Mouse (Mus musculus) gonadal fat pad, adult 2 months (tissue): ENCODE measurements around the gene Prr29. TPM values are rescaled to one million over a fixed set of nuclear protein-coding genes. Genes with fewer than 3 reads are reported as not detected.
"Not testable (repeated sequence)": the region's sequence is repeated elsewhere in the genome, so short reads cannot be mapped to it uniquely, and the experiment has no call there.

Source experiments
- DNase-seq: peaks from one replicate; pipeline ENCODE4 v3.0.0-alpha.2; 2012; ENCODE audit warnings: low read depth
- polyA plus RNA-seq: library from polyadenylated mRNA; depleted of rRNA; stranded (reverse); fragments of >200 nt; gene quantifications from 2 replicates; pipeline ENCODE4 v1.2.3, GENCODE M21; 2012

Gene Prr29
- polyA plus RNA-seq, 1 experiment: 5.3 TPM

DNA sequence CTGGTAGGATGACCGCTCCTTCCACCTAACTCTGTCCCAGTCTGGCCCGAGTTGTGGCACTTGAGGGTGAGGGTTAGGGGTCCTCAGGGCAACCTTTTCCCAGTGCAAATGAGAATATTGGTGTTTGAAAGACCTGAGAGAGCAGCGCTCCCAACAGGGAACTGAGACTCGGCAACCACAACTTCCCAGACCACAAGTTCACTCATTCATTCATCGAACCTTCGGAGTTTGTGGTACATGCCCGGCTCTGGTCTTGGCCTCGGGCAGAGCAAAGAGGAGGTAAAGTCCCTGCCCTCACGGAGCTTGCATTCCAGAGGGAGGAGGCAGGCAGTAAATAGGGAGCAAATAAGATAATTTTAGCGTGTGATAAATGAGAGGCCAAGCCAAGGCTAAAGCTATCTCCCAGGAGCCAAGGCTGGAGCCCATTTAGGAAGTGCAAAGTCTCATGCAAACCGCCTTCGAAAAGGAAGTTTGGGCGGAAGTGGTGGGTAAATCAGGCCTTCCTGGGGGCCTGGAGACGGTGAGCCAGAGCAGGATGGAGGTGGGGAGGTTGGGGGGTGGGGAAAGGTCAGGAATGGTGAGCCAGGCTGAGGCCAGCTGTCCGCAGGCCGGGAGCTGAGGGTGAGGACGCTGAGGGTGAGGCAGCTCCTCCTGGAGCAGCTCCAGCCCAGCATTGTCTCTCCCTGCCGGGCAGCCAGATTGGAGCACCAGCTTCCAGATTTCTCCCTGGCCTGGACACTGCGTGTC is 9.7 kb upstream of the Prr29 start:
- DNase-seq: no peak

DNA sequence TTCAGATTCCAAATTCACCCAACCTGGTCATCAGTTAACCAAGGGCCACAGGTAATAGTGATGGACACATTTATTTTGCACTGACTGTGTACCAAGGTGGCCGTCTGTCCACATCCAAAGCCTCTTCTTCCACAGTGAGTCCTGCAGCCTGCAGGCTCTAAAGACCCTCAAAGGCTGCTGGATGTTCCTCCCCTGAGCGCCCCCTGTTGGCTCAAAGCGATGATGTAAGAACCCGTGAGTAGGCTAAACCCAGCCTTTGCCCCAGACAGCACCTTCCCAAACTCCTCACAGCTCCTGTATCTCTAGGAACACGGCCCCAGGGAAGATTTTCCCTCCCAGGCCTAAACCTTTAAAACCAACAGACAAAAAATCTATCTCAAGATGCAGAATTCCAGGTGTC is 5.9 kb upstream of the Prr29 start:
- DNase-seq: no peak

DNA sequence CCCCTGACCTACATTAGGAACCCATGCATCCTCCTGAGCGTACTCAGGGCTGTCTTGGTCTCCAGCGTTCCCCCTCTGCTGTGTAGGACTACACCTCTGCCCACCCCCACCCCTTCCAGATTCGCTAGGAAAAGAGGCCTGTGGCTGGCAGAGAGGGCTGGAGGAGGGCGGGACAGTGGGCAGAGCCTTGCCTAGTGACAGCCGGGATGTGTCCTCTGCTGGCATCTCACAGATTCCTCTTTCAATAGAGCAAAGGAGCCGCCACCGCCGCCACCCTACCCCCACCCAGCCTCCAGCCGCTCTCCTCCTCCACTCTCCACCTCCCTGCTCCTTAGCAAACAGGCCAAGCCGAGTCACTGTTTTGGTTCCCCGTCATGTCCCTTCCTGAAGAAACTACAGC is 560 bp upstream of the Prr29 start:
- DNase-seq: no peak

DNA sequence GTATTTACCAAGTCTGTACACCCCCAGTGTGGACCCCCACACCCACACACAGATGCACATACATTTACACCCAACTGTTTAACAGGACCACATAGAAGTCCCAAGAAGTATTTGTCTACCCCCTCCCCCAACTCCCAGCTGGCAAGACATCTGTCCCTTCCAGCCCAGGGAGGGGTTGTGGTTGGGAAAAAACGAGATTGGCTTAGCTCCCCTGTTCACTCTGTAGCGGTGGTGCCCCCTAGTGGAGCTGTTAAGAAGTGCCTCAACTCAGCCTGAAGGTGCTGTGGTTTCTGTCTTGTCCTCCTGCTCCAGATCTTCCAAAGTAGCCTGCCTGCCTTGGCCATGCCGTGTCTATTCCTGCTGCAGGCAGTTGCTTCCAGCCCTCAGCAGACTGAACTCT is 1.0 kb downstream of the Prr29 start:
- no peak for DNase-seq

DNA sequence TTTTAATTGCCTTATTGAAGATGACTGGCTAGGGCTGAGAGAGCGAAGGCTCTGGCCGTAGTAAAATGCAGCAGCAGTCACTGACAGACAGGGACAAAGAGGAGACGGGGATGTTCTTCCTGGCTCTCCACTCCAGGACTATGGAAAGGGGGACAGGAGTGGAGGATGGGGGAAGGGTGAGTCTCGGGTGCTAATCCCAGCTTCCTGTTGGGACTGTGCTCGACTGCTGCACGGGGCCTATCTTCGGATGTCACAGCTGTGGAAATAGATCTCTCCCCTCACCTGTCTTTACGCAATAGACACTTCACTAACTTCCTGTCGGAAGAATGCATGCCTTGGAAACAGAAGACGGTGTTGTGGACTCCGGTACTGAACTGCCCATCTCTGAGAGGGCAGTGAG is 8.7 kb downstream of the Prr29 start:
- DNase-seq: no peak

DNA sequence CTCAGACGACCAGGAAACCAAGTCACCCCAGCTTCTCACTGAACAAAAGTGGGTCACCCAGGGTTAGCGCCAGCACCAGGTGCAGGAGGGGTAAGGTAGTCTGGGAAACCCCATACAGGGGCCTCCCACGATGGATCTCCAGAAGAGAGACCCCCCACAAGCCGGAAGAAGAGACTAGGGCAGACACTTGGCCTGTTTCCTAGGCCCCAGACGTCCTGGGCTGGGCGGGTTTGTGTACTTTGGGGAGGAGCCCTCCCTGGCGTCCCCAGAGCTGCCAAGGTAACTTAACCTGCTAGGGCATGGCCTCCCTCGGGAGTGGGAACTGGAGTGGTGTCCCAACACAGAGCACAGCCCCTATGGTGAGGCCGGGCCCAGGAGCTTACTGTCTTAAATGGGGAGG is 9.3 kb downstream of the Prr29 start:
- no peak for DNase-seq

DNA sequence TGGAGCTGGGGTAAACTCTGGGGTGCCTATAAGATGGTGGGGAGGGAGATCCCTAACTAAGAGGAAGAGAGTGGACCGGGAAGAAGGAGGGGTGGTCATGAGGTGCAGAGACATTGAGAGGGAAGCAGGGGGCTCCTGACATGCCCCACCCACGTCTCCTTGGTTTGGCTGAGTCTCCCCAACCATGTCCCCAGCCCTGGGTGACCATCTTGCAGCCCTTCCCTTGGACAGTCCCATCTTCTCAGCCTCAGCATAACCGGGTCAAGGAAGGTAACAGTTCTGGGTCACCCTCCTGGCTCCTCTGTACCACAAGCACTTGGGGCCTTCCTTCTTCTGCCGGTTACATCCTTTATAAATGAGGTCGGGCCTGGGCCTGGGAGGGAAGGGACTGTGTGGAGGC is 9.7 kb downstream of the Prr29 start:
- no peak for DNase-seq

DNA sequence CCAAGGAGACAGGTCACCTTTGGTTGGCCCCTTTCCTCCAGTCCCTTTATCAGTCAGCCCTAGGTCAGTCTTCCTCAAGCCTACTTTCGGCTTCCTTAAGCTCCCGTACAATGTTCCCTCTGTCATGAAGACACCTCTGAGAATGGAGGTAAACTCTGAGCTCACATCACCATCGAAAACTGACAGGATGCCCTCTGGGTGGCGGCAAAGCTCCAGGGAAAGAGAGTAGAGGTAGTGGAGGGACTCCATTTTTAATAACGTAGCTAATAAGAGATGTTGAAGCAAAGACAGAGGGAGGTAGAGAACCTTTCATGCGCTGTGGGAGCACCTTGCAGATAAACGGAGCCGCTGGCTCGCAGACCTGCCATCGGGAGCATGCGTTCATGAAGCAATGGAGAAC is 15.7 kb downstream of the Prr29 start:
- DNase-seq: no peak

DNA sequence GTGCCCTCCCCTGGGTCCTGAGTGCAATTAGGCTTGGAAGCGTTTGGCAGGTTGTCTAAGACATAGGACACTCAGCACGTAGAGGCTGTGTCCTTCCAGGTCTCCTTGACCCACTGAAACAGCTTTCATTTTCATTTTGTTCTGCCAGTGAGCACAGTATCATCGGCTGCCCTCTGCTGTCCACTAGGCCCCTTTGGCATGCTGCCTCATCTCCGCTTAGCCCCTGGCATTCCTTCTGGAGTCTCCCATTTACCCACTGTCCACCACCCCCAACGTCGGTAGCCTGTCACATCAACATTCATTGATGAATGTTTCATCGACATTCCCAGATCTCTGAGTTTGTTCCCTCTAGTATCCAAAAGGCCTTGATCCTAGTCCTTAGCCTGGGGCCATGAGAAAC is 16.6 kb downstream of the Prr29 start:
- DNase-seq: no peak

DNA sequence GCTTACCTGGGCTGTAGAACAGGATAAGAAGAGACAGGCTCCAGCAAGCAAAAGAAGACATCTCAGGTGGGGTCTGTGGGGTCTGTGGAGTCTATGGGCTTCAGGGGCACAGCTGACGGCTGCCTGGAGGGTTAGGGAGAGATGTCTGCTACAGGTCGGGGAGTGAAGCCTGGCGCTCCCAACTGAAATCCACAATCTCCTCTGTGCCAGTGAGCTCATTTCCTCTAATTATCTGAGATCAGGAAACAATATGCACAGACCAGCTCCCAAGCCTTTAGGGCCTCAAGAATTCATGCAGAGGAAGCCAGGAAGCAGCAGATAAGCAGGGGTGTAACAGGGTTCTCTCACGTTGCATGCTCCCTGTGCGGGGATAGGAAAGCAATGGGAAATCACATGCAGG is 17.2 kb downstream of the Prr29 start:
- DNase-seq: no peak

DNA sequence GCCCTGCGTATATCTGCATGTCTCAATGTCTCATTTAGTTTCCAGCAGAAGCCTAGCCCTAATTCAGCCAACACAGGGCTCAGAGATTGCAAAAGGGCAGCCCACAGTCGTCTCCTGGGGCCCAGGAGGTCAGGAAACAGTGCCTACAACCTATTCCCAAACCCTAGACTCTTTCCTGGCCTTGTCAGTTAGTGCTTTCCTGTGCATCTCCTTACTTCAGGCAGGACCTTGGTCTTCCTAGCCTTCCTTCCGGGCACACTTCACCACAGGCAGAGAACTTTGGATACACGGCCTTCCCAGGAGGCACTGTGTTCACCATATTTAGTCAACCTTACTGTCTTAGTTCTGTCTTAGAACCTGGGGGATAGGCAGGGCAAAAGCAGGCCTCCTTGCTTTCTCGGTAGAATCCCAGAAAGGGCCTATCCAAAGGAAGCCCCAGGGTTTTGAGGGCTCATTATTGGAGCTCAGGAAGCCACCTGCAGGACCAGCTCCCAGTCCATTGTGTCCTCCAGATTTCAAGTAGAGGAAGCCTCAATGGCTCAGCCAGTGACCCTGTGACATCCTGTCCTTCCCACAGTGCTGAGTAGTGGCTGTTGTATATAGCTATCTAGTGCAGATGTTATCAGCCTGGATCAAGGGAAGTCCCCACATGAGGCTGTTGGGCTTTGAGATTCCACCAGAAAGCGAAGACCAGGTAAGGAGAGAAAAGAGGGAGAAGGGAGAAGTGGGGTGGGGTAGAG is 17.9 kb downstream of the Prr29 start:
- DNase-seq: no peak

DNA sequence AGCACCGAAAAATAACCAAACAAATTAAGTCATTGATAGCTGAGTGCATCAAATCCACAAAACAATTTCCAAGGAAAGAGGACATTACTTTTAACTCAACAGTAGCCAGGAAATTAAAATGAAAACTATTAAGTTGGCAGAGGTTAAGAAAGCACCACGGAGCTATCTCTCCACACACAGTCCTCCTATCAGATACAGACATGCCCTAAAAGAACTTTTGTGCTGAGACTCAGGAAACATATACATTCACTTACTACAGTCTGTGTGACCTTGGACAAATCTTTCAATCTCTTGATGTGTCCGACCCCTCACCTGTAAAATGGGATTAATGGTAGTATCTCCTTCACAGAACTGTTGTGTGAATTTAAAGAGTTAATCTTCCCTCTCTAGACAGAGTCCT is 21.1 kb downstream of the Prr29 start:
- no peak for DNase-seq

DNA sequence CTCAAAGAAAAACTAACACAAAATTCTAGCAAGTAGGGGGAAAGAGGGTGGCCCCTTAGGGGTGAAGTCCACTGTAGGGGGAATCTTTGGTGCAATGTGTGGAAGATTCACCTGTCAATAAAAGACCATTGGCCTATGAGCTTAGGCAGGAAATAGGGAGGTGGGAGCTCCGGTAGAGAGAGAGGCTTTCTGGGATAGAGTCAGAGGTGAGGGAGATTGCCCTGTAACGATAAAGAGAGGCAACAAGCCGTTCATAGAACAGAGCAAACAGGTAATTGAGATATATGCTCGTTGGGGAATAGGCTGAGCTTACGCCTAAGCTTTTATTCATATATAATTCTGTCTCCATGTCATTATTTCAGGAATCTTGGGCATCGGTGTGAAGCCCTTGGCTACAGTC is 21.7 kb downstream of the Prr29 start:
- no peak for DNase-seq

DNA sequence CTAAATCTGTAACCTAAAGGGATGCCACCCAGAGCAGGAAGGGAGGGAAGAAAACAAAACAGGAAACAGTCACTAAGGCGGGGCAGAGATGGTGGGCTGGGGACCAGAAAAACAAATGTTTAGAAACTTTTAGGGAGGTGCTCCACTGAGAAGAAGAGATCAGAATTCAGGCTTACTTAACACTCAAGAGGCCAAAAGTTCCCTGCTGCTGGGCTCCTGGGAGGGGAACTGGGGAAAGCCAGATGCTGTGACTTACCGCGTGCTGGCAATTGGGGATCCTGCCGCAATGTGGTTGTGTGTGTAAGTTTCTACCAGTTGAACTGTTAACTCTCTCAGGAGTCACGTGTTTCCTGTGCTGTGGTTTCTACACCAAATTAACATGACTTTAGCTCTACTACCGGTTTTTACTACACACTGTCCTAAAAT is 22.5 kb downstream of the Prr29 start, which contains the start of gene Icam2:
Gene Icam2, minus strand, starts transcription at position 285 of the 426 bp plus-strand sequence.
- DNase-seq: no peak

DNA sequence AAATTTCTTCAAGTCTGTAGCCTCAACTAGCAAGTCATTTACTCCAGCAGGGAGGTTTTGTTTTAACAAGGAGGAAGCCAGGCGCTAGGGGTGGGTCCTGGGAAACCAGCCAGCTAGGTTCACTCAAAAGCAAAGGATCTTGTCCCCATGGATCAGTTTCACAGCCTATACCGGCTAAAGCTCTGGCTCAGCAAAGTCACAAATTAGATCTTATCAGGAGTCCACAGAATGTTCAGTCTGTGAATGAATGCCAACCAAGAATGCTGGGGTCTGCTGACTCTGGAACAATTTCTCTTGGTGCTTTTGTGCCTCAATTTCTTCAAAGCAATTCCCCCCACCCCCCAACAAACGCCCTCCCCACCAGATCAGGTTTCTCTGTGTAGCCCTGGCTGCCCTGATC is 24.3 kb downstream of the Prr29 start:
- DNase-seq: no peak

DNA sequence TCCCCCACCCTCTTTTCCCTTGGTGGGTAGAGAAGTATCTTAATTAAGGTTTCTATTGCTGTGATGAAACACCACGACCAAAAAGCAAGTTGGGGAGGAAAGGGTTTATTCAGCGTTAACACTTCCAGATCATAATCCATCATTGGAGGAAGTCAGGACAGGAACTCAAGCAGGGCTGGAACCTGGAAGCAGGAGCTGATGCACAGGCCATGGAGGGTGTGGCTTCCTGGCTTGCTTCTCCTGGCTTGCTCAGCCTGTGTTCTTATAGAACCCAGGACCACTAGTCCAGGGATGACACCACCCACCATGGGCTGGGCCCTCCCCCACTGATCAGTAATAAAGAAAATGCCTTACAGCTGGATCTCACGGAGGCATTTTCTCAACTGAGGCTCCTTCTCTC is 25.5 kb downstream of the Prr29 start:
- no peak for DNase-seq

DNA sequence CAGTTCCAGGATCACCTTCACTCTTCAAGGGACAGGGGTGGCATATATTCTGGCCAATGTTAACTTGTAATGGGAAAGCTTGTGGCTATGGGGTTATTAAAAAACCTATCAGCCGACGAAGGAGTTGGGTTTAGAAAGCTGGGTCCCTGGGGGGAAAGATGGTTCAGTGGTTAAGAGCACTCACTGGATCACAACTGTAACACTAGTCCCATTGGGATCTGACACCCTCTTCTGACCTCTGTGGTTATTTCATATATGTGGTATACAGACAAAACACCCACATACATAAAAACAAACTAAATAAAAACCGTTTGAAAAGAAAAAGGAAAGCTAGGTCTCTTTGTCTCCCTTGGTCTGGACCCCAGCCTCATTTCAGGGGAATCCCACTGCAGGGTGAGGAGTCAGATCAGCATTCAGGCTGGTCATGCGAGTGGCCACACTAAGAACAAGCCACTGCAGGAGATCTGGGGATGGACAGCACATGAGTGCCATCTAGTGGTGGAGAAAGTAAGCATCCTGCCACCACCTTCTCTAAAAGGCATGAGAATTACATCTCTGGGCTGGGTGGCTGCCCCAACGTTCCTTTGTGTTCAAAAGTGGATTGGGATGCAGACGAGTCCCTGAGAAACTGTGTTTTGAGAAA is 26.4 kb downstream of the Prr29 start:
- DNase-seq: no peak

DNA sequence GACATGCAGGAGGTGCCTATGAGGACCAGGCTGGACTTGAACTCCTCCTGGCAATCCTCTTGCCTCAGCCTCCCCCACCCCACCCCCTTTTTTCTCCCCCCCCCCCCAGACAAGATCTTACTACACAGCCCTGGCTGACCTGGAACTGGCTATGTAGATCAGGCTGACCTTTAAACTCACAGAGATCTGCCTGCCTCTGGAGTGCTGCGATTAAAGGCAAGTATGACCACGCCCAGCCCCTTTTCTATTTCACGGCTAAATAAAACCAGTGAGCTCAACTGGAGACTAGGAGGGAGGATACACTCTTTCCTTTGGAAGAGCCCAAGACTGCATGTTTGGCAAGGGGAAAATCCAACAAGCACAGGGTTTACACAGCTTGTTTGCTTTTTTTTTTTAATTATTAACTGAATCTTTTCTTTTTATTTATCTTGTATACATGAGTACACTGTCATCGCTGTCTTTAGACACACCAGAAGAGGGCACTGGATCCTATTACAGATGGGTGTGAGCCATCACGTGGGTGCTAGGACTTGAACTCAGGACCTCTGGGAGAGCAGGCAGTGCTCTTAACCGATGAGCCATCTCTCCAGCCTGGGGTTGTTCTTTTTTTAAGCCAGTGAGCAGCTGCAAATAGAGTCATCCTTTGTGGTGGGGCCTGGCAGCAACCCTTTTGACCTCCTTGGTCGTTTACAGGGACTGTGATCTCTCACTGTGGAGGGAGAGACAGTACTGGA is 27.5 kb downstream of the Prr29 start:
- DNase-seq: no peak

DNA sequence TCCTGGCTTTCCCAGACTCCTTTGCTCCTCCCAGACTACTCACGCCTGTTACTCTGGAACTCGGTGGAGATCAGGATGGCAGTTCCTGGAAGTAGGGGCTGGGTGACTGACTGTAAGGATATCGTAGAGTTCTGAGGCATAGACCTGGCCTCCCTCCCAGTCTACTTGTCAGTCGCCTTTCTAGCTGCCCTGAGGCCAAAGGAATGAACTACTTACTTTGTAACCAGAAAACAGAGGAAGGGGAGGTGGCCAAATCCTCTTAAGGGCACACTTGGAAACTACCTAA is 28.0 kb downstream of the Prr29 start:
- DNase-seq: no peak

DNA sequence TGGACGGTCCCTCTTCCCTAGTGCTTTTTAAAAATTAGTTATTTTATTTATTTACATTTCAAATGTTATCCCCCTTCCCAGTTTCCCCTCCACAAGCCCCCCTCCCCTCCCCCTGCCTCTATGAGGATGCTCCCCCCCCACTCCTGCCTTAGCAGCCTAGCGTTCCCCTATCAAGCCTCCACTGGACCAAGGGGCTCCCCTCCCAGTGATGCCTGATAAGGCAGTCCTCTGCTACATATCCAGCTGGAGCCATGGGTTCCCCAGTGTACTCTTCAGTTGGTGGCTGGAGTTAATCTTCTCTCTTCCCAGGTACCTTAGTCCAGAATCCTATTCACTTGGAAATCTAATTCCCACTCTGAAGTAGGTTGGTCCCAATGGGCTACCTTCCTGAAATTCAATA is 28.8 kb downstream of the Prr29 start:
- DNase-seq: not testable (repeated sequence)

DNA sequence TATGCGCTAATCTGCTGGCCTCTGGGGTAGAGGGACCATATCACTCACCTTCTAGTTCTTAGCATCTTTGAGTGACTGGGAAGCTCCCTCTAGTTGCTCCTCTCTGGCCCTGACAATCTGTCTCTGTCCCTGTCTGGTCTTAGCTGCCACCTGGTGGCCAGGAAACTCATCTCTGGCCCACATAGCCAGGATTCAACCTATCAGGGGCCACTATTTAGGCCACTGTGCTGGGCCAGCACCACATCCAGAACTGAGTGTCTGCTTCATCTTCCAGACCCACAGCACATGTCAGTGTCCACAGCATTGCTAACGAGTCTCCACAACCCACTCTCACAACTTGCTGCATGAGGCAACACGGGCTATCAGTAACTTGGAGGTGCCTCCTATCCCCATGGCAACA is 32.4 kb downstream of the Prr29 start:
- no peak for DNase-seq

DNA sequence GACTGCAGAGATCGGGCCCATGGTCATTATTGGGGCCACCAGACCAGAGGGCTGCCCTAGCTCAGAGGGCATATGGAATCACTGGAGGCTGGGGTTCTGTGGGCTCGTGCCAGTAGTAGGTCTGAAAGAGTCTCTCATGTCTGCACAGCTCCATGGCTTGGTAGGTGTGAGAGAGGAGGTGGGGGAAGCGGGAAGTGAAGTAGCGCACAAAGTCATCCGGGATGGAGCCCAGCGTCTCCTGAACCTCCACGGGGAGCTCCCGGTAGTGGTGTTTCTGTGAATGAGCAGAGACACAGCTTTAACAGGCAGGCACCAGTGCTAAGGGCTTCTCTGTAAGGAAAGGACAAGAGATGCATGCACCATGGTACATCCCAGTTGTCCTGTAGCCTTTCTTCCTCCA is 33.2 kb downstream of the Prr29 start:
- no peak for DNase-seq

DNA sequence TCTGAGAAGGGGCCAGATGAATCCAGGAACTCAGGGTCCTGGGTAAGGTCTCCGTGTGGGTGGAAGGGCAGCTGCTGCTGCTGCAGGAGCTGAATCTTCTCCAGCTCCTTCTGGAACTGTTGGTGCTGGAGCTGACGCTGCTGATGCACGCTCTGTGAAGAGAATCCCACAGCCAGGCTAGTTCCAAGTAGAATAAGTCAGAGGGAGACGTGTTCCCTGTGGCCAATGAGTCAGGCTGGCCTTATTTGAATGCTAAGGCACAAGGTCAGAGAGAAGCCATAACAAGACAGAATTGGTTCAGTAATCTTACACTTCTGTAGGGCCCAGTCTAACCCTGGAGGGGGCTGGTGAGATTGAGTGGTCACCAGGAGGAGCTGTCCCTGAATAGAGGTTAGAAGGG is 44.7 kb downstream of the Prr29 start:
- DNase-seq: no peak
